Mouse (Mus musculus) small intestine, adult 2 months (tissue): Measurements from ENCODE around the gene Ndufv3. TPM values are rescaled to one million over a fixed set of nuclear protein-coding genes. Genes with fewer than 3 reads are reported as not detected.
"Not testable (repeated sequence)": the region's sequence is repeated elsewhere in the genome, so short reads cannot be mapped to it uniquely, and the experiment has no call there.

Experiments
- H3K27ac ChIP-seq: fragments of 200-500 bp; 2 replicates; pipeline ENCODE4 v1.5.1; 2012; ENCODE audit warnings: low read depth, low read length, control low read depth, inconsistent platforms; ENCODE audit not compliant: insufficient read depth
- H3K27me3 ChIP-seq: fragments of 200-500 bp; 2 replicates; pipeline ENCODE4 v1.6.1; 2012; ENCODE audit warnings: mild to moderate bottlenecking, moderate library complexity, low read length, inconsistent platforms; ENCODE audit not compliant: control insufficient read depth, insufficient read depth
- H3K36me3 ChIP-seq: fragments of 200-500 bp; 2 replicates; pipeline ENCODE4 v1.6.1; 2012; ENCODE audit warnings: mild to moderate bottlenecking, low read length, control low read depth, inconsistent platforms; ENCODE audit not compliant: control insufficient read depth, insufficient read depth
- H3K4me1 ChIP-seq: fragments of 200-500 bp; 2 replicates; pipeline ENCODE4 v1.6.1; 2012; ENCODE audit warnings: low read length, inconsistent platforms, mixed read lengths; ENCODE audit not compliant: control insufficient read depth, insufficient read depth, insufficient read length
- H3K4me3 ChIP-seq: fragments of 200-500 bp; 2 replicates; pipeline ENCODE4 v1.5.1; 2012; ENCODE audit warnings: low read depth, mild to moderate bottlenecking, control low read depth, inconsistent platforms, low read length, moderate library complexity
- CTCF ChIP-seq: fragments of 200-500 bp; IDR thresholded peaks from 2 replicates; pipeline ENCODE4 v1.5.1; 2012; ENCODE audit warnings: low read depth, mild to moderate bottlenecking, control low read depth, inconsistent platforms, low read length, moderate library complexity, mixed read lengths; ENCODE audit not compliant: insufficient replicate concordance, insufficient read length; ENCODE audit errors: extremely low read depth
- POLR2A ChIP-seq: fragments of 200-500 bp; IDR thresholded peaks from 2 replicates; pipeline ENCODE4 v1.6.1; 2012; ENCODE audit warnings: low read depth, mild to moderate bottlenecking, control low read depth, inconsistent platforms, low read length, moderate library complexity
- WGBS: fragments of 180-500 bp; shearing (Covaris S2); methylation state at CpG from one replicate; pipeline ENCODE4 v1.1.7; 2018; 5-methylcytosine and 5-hydroxymethylcytosine counted together
- polyA plus RNA-seq: library from polyadenylated mRNA; depleted of rRNA; stranded (reverse); fragments of >200 nt; gene quantifications from 2 replicates; pipeline ENCODE4 v1.2.3, GENCODE M21; 2012

Ndufv3 gene
- polyA plus RNA-seq, 1 experiment, result 168 TPM

GRCm38 (mm10) chr17:31541460-31541831 lies 21.5 kb downstream of the Ndufv3 start:
- no peak overlapping the region for H3K27ac ChIP-seq
- WGBS, result 33% methylated on average over 6 of the region's 6 CpGs

GRCm38 (mm10) chr17:31543574-31543973 lies 23.7 kb downstream of the Ndufv3 start:
- H3K27ac ChIP-seq, result no peak overlapping the region
- no peaks in the 10 kb centered on the region for H3K4me1 ChIP-seq
- no peaks in the 10 kb centered on the region for H3K36me3 ChIP-seq
- WGBS, result 42% methylated on average over 6 of the region's 6 CpGs
- TF ChIP-seq POLR2A (no peak), CTCF (no peak)
- H3K27me3 ChIP-seq, result no peaks in the 10 kb centered on the region
- no peak overlapping the region for H3K4me3 ChIP-seq

More at GRCm38 (mm10) chr17:31541460-31541831, 21.5 kb downstream of the Ndufv3 start:
- no peak overlapping the region for H3K4me3 ChIP-seq
- no peaks in the 10 kb centered on the region for H3K4me1 ChIP-seq
- no peaks in the 10 kb centered on the region for H3K27me3 ChIP-seq
- no peaks in the 10 kb centered on the region for H3K36me3 ChIP-seq
- no peak for TF ChIP-seq CTCF
- no peak for TF ChIP-seq POLR2A

GRCm38 (mm10) chr17:31546444-31547196 lies 26.7 kb downstream of the Ndufv3 start:
- Histone ChIP-seq H3K27me3 (no peaks in the 10 kb centered on the region), H3K4me1 (no peaks in the 10 kb centered on the region), H3K27ac (no peak overlapping the region), H3K4me3 (no peak overlapping the region), H3K36me3 (no peaks in the 10 kb centered on the region)
- TF ChIP-seq CTCF (no peak), POLR2A (no peak)
- 80% methylated on average over 9 of the region's 9 CpGs for WGBS

- no peak overlapping the region for H3K4me3 ChIP-seq
- H3K27me3 ChIP-seq, result no peaks in the 10 kb centered on the region
- TF ChIP-seq CTCF, result no peak
- no peak for TF ChIP-seq POLR2A
Measured at GRCm38 (mm10) chr17:31547974-31548373, 28.1 kb downstream of the Ndufv3 start.

GRCm38 (mm10) chr17:31549389-31549788 lies 29.5 kb downstream of the Ndufv3 start:
- no peak overlapping the region for H3K27ac ChIP-seq
- WGBS, result 37% methylated on average over 8 of the region's 8 CpGs

More at GRCm38 (mm10) chr17:31547974-31548373, 28.1 kb downstream of the Ndufv3 start:
- 85% methylated on average over 3 of the region's 3 CpGs for WGBS
- Histone ChIP-seq H3K27ac (no peak overlapping the region), H3K36me3 (no peaks in the 10 kb centered on the region), H3K4me1 (no peaks in the 10 kb centered on the region)

GRCm38 (mm10) chr17:31552601-31553000 lies 32.7 kb downstream of the Ndufv3 start:
- H3K27ac ChIP-seq, result not testable (repeated sequence)

More at GRCm38 (mm10) chr17:31549389-31549788, 29.5 kb downstream of the Ndufv3 start:
- H3K4me3 ChIP-seq, result no peak overlapping the region
- TF ChIP-seq POLR2A (no peak), CTCF (no peak)
- no peaks in the 10 kb centered on the region for H3K4me1 ChIP-seq
- H3K36me3 ChIP-seq, result no peaks in the 10 kb centered on the region
- H3K27me3 ChIP-seq, result no peaks in the 10 kb centered on the region

GRCm38 (mm10) chr17:31556253-31556652 lies 36.3 kb downstream of the Ndufv3 start:
- H3K27ac ChIP-seq, result no peak overlapping the region
- H3K27me3 ChIP-seq, result no peaks in the 10 kb centered on the region
- no peak overlapping the region for H3K4me3 ChIP-seq
- H3K4me1 ChIP-seq, result peaks cover 11% of the 10 kb centered on the region; the same call in 1 of the 2 replicates
- WGBS, result 69% methylated on average over 4 of the region's 4 CpGs
- TF ChIP-seq POLR2A, result no peak
- no peak for TF ChIP-seq CTCF
- no peaks in the 10 kb centered on the region for H3K36me3 ChIP-seq

More at GRCm38 (mm10) chr17:31552601-31553000, 32.7 kb downstream of the Ndufv3 start:
- not testable (repeated sequence) for H3K4me3 ChIP-seq, H3K36me3 ChIP-seq, H3K27me3 ChIP-seq, H3K4me1 ChIP-seq
- WGBS, result 96% methylated on average over 23 of the region's 23 CpGs
